Mouse (Mus musculus) left cerebral cortex, adult 8-10 months (tissue): ENCODE results near the gene Vwa3a. TPM values are rescaled to one million over a fixed set of nuclear protein-coding genes. Genes with fewer than 3 reads are reported as not detected.

ENCODE experiments used
- DNase-seq, 2 experiments: peaks; one replicate each; pipeline ENCODE4 v3.0.0; 2022; ENCODE audit warnings: low spot score in 2 of 2
- total RNA-seq, 4 experiments: library from RNA; stranded (reverse); gene quantifications; 2 replicates each; pipeline ENCODE4 v1.2.4; 2022

Vwa3a gene
- total RNA-seq, 4 experiments from 2014 or later: 15.4 to 20.7 (median 15.9) TPM

DNA sequence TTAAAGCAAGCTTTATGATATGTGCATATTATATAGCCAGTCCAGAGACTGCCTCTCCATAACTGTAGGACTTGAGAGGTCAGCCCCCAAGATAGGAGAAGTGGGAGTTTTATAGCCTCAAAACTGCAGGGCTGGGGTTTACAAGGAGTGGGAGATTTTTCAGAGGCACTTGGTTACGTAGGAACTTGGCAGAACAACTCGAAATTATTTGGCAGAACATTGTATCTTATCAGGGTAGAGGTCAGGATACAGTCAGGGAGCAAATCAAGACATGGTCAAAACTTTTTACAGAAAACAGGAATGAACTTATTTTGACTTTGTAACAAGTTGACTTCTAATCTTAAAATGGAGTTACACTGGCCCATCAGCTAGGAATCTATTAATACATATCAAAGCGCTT, 6.9 kb downstream of the Vwa3a start:
- no peak for DNase-seq

GRCm38 (mm10) chr7:120746821-120747220, 7.7 kb downstream of the Vwa3a start:
- no peak for DNase-seq

GRCm38 (mm10) chr7:120748478-120748877, 9.4 kb downstream of the Vwa3a start:
- no peak for DNase-seq

GRCm38 (mm10) chr7:120751330-120751729, 12.2 kb downstream of the Vwa3a start:
- DNase-seq: no peak

DNA sequence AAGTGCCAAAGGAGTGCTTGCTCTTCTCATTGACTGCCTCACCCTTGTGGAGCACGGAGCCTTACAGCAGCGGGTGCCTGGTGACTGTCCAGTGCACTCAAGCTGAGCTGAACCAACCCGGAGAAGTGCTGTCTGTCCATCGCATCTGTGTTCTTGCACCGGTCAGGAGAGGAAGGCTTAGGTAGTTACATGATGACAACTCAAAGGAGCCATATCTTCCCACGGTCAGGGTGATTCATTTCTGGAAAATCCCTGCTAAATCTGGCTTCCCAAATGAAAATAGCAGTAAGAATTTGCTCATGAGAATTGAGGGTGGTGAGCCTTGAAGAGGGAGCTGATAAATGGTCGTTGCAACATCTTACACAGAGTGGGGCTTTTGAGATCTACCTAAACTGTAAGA, 12.8 kb downstream of the Vwa3a start:
- peak in 1 of 2 experiments; percentile 35 for DNase-seq

GRCm38 (mm10) chr7:120754671-120755070, 15.6 kb downstream of the Vwa3a start:
- peak; percentile 39 to 75 for DNase-seq

- DNase-seq: no peak
These were observed 28.3 kb downstream of the Vwa3a start for GRCm38 (mm10) chr7:120767369-120767768.

DNA sequence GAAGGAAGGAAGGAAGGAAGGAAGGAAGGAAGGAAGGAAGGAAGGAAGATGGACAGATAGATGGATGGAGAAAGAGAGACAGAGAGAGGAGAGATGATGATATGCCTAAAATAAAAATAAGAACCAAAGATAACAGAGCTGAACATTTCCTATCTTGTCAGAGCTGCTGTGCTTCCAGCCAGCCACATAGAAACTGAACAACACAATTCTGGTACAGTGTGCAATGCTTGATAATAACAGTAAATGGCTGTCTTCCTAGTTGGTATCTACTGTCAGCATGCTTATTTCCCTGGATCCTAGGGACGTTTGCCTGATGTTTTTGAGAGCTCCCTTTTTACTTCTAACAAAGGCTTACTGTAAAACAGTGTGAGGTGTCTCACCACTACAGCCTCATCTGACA, 32.3 kb downstream of the Vwa3a start:
- DNase-seq: no peak

DNA sequence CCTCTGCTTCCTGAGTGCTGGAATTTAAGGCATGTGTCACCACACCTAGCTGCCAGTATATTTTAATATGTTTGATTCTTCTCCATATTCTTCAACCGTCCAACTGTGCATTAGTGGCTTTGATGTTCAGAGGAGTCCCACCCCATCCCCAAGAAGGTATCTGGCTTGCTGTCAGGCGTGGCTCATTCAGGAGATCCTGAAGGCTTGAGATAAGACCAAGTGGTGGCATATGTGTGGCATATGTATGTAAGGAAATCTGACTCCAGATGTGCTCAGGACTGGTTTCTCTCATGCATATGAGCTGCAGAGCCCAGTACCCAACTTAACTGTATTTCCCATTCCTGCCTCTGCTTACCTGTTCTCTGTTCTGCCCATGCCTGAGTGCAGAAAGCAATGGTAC, 38.9 kb downstream of the Vwa3a start:
- no peak for DNase-seq

DNA sequence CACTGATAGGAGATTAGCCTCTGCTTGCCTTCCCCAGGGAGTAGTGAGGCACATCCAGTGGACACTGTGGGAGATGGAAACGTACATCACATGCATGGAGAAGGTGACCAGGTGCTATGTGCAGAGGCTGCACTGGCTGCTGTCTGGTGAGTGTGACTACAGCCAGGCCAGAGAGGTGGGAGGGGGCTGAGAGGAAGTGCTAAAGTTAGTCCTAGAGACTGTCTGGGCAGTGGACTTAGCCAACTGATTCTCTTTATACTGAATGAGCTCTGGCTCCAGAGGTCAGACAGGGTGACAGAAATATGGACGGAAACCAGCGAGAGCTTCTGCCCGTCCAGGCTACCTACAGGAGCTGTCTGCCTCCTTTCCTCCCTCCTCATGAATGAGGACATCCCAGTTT, 56.4 kb downstream of the Vwa3a start:
- DNase-seq: no peak

GRCm38 (mm10) chr7:120796369-120796768, 57.3 kb downstream of the Vwa3a start:
- DNase-seq: no peak

DNA sequence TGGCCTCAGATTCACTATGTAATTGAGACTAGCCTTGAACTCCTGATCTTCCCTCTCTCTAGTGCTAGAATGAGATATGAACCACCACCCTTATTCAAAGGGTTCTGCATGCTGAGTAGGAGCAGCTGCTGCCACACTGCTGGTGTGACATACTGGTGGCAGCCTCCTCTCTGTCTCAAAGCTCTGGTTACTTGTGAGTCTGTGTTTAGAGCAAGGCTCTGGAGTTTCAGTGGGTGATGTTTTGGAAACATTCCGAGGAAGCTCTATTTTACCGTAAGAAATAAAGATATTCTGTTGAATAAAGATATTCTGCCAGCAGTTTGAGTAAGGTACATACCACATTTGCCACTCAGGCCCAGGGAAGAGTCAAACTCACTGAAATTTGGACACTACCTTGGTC, 64.2 kb downstream of the Vwa3a start:
- DNase-seq: peak in 1 of 2 experiments; percentile 27

DNA sequence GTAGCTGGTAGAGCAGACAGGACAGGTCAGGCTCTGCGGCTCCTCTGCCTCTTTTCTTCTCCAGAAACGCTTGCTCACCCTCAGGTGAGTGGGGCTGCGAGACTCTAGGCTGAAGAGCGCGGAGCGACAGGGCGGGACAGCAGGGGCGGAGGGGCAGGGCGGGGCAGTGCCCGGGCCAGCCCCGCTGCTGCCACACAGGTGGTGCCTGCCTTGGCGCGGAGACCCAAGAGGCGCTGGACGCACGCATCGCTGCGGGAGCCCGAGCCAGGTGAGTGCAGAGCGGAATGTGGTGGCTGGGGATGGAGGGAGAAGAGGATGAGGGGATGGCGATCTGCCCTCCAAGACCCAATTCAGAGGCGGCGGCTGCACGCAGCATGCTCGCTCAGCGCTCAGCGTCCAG, 70.6 kb downstream of the Vwa3a start:
- no peak for DNase-seq

- no peak for DNase-seq
These were observed 72.8 kb downstream of the Vwa3a start, which contains the start of gene Gm5737 for GRCm38 (mm10) chr7:120811834-120812415. Gene Gm5737 (plus strand): TSS chr7:120812365.

- DNase-seq: no peak
These were observed 78.4 kb downstream of the Vwa3a start for GRCm38 (mm10) chr7:120817552-120817951.

DNA sequence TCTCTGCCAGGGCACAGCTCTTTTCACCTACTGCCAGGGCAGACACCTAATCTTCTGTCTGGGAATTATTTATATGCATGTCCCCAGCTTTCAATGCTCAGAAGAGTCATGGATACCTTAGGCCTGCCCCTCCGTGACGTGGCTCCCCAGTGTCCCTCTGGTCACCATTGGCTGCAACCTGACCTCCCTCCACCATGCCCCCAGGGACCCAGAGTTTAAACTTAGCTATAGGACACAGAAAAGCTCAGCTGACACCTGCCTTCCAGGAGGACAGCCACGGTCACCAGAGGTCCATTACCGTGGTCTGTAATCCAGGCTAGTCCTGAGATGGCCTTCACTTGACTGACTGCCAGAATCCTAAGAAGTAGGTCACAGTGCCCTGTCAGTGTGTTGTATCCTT, 80.3 kb downstream of the Vwa3a start:
- no peak for DNase-seq

GRCm38 (mm10) chr7:120823248-120823647, 84.1 kb downstream of the Vwa3a start:
- DNase-seq: no peak

- DNase-seq: no peak
These were observed 86.0 kb downstream of the Vwa3a start for GRCm38 (mm10) chr7:120825097-120825496.

DNA sequence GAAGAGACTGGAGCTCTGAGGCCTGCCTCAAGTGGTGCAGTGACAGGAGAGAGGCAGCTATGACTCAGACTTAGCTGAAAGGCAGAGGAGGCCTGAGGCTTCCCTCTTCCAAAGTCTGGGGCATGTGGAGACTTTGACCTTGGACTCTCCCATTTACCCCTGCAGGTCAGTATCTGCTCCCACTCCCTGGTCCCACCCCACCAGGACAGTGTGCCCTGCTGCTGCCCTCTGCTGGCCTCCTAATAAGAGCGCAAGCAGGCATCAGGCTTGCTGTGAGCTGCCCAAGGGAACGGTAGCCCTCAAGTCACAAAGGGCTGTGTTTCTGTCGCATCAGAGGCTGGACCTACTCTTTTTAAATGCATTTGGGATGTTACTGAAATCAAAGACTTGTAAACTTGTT, 87.3 kb downstream of the Vwa3a start:
- no peak for DNase-seq

DNA sequence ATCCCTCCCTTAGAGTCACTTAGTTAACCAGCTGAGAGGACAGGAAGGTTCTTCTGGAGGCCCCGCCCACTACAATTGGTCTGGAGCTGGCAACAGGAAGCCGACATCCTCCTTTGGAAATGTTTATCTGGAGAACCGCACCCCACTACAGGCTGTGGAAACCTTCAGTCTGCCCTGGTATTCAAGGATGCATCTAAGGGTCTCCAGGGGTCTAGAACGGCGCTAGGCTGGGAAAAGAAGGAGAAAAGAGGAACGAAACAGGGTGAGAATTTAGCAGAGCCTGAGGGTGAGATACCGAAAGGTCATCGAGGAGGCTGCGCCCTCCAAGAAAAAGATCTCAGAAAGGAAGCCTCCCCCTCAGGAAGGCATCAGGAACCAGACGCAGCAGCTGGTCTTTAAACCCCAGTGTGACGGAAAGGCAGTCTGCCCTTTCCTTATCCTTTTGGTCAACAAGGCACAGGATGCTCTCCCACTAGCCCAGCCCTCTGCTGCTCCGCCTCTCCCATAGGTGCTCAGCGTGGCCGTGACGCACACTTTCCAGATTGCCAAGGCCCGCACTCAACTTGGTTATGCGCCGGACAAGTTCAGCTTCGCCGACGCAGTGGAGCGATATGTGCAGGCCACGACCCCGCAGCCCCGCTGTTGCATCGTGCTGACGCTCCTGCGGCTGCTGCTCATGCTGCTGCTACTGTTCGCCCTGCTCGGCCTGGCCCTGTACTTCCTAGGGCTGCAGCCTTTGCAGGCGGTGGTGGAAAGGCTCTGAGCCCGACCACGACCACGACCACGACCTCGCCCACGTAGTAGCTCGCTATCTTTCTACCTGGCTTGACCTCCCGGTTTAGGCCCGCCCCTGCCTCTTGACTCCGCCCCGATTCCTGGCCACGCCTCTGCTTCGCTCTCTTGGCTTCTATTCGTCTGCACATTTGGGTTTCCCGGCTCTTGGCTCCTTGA, 91.6 kb downstream of the Vwa3a start:
- peak; percentile 40 to 45 for DNase-seq

DNA sequence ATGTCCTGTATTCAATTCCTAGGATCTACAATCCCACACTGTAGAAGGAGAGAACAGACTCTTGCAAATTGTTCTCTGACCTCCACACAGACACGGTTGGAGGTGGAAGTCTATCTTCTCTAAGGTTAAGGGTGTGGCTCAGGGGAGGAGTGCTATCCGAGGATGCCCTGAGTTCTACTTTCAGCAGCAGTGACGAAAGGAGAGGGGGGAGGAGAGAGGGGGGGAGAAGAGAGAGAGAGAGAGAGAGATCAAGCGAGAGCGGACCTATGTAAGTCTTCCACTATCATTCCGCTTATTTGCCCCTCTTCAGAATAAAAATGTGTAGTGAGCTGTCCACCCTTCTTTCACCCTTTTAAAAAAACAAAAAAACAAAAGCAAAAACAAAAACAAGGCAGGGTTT, 95.3 kb downstream of the Vwa3a start:
- no peak for DNase-seq

- peak in 1 of 2 experiments; percentile 54 for DNase-seq
These were observed 95.8 kb downstream of the Vwa3a start for GRCm38 (mm10) chr7:120834863-120835372.
